In the genomic region with DNA sequence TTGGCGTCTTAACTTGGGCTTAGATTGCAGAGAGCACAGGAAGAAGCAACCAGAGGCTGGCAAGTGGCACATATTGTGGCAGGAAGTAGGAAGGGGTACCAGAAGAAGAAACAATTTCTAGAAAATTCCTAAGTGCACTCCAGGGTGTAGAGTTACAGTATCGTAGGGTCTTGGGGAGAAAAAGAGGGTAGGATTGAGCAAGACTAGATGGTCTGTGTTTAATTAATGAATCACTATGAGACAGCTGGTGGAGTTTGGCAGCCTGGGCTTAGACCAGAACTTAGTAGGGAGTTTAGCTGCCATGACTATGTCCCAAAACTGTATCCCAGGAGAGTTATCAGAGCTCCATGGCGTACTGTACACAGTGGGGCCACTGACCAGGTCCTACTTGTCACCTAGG, we compare ENCODE assay signal across 10 mouse cellular contexts. TPM values are rescaled to one million over a fixed set of nuclear protein-coding genes. Genes with fewer than 3 reads are reported as not detected.
DNase-seq lines count a peak whose midpoint lies in the region; ATAC-seq and TF ChIP-seq lines count a peak whose summit lies in the region.
"Had no signal": no experiment of that assay in that cellular context is flagged by ENCODE, and none has a peak within 500 bp of the region (broad histone marks: within the 10 kb centered on the region; RNA-seq: fewer than 3 reads in every experiment).

No protein-coding gene starts in this region.

- peak overlapping the region; percentile 72 for H3K4me3 ChIP-seq in gastrocnemius, adult 2 months
- H3K4me3 ChIP-seq in embryonic facial prominence, embryonic 10.5 days, result peak overlapping the region; percentile 58
- H3K4me3 ChIP-seq in hindbrain, embryonic 13.5 days, result peak overlapping the region; percentile 50
- peak overlapping the region; percentile 54 for H3K4me3 ChIP-seq in midbrain, embryonic 13.5 days (replicated peaks)

- peak overlapping the region; percentile 58 for H3K27ac ChIP-seq in gastrocnemius, adult 2 months
- H3K27ac ChIP-seq in embryonic facial prominence, embryonic 10.5 days (replicated peaks), result peak overlapping the region; percentile 81; the same call in 1 of the 2 replicates
- H3K27ac ChIP-seq in hindbrain, embryonic 13.5 days, result peak overlapping the region; percentile 89
- peak overlapping the region; percentile 85 for H3K27ac ChIP-seq in midbrain, embryonic 13.5 days

- no peak for TF ChIP-seq CTCF in gastrocnemius, adult 2 months (IDR thresholded peaks at IDR 0.05)

- H3K9me3 ChIP-seq in embryonic facial prominence, embryonic 10.5 days, result no peaks in the 10 kb centered on the region
- H3K9me3 ChIP-seq in hindbrain, embryonic 13.5 days, result no peaks in the 10 kb centered on the region
- no peaks in the 10 kb centered on the region for H3K9me3 ChIP-seq in midbrain, embryonic 13.5 days

- peak overlapping the region; percentile 84 for H3K4me2 ChIP-seq in hindbrain, embryonic 13.5 days
- peak overlapping the region; percentile 87 for H3K4me2 ChIP-seq in midbrain, embryonic 13.5 days (replicated peaks)

- DNase-seq in gastrocnemius, adult 2 months, result no peak
- DNase-seq in gastrocnemius, postnatal 36 days, result no peak
- no peak for DNase-seq in embryonic facial prominence, embryonic 10.5 days (ENCODE audit: low spot score)
- no peak for DNase-seq in urinary bladder, postnatal 4 days (ENCODE audit: low spot score in 2 of 2)
- DNase-seq: kidney, adult 18-20 months had no signal

- no peak for ATAC-seq in hindbrain, embryonic 13.5 days (ENCODE audit: low FRiP score)
- no peak for ATAC-seq in midbrain, embryonic 13.5 days
- no peak for ATAC-seq in granulocyte monocyte progenitor cell, adult 5-6 weeks (replicated peaks; ENCODE audit: poor library complexity, severe bottlenecking)
- no peak for ATAC-seq in frontal cortex, adult (ENCODE audit: low TSS enrichment)

- peak overlapping the region; percentile 79; the same call in 1 of the 2 replicates for H3K9ac ChIP-seq in hindbrain, embryonic 13.5 days
- H3K9ac ChIP-seq in midbrain, embryonic 13.5 days (replicated peaks), result peak overlapping the region; percentile 83; the same call in 1 of the 2 replicates

- H3K36me3 ChIP-seq in embryonic facial prominence, embryonic 10.5 days (replicated peaks), result no peaks in the 10 kb centered on the region
- no peaks in the 10 kb centered on the region for H3K36me3 ChIP-seq in hindbrain, embryonic 13.5 days
- H3K36me3 ChIP-seq in midbrain, embryonic 13.5 days, result no peaks in the 10 kb centered on the region

- 60% methylated on average over 3 of the region's 3 CpGs for WGBS in embryonic facial prominence, embryonic 10.5 days
- 72% methylated on average over 3 of the region's 3 CpGs for WGBS in hindbrain, embryonic 13.5 days
- WGBS in midbrain, embryonic 13.5 days, result 69% methylated on average over 3 of the region's 3 CpGs

- intact Hi-C loops in gastrocnemius, adult 2 months (cut with DNase I), result no loop called here
- intact Hi-C loops in gastrocnemius, postnatal 36 days (cut with DNase I), result no loop called here

- H3K27me3 ChIP-seq in embryonic facial prominence, embryonic 10.5 days (replicated peaks; ENCODE audit: low read depth, poor library complexity, severe bottlenecking), result peaks cover 59% of the 10 kb centered on the region
- peaks cover 6% of the 10 kb centered on the region; the same call in 1 of the 2 replicates for H3K27me3 ChIP-seq in hindbrain, embryonic 13.5 days
- no peaks in the 10 kb centered on the region for H3K27me3 ChIP-seq in midbrain, embryonic 13.5 days

- peaks cover 32% of the 10 kb centered on the region for H3K4me1 ChIP-seq in embryonic facial prominence, embryonic 10.5 days
- peaks cover 58% of the 10 kb centered on the region for H3K4me1 ChIP-seq in hindbrain, embryonic 13.5 days (replicated peaks)
- peaks cover 56% of the 10 kb centered on the region for H3K4me1 ChIP-seq in midbrain, embryonic 13.5 days (replicated peaks)

RNA-seq across cellular contexts. Expression of gene Tspan11, which starts 1.2 kb away (rescaled TPM):
- total RNA-seq in gastrocnemius, adult 2 months (2021), result 1 to 10 TPM in 1 of 2 experiments, under 1 TPM in 1; 0.74 to 1.0 TPM
- 1 to 10 TPM in 1 of 2 experiments, under 1 TPM in 1; 0.77 to 2.8 TPM for total RNA-seq in gastrocnemius, postnatal 36 days (2021)
- 3.9 and 6.9 TPM in 2 replicates for polyA plus RNA-seq in embryonic facial prominence, embryonic 10.5 days (2016; fragmentation: Nextera tagmentation; extraction: Ambion mirVana)
- polyA plus RNA-seq in hindbrain, embryonic 13.5 days (2015; fragmentation: Nextera tagmentation; extraction: Ambion mirVana), result 8.6 and 8.7 TPM in 2 replicates
- polyA plus RNA-seq in midbrain, embryonic 13.5 days (2015; fragmentation: Nextera tagmentation; extraction: Ambion mirVana), result 13.9 and 14.6 TPM in 2 replicates
- not detected in 2 replicates for total RNA-seq in granulocyte monocyte progenitor cell, adult 5-6 weeks (2014; fragmentation: Nextera tagmentation)
- total RNA-seq in granulocyte monocyte progenitor cell, adult 5-6 weeks (2017), result not detected in 2 replicates
- total RNA-seq: monocyte, adult 5-6 weeks had no signal
